Mouse (Mus musculus) C2C12 (cell line): ENCODE data around the gene Ppp4r2.

Experiments used
- CTCF ChIP-seq: IDR thresholded peaks from one replicate; pipeline ENCODE4 v1.5.1; 2011; ENCODE audit not compliant: control insufficient read depth, insufficient read depth, insufficient read length
- FOSL1 ChIP-seq: IDR thresholded peaks from one replicate; pipeline ENCODE4 v1.8.0; 2011; ENCODE audit warnings: mild to moderate bottlenecking, low read length; ENCODE audit not compliant: poor library complexity, insufficient read depth, severe bottlenecking
- MAX ChIP-seq: IDR thresholded peaks from one replicate; pipeline ENCODE4 v1.6.1; 2011; ENCODE audit warnings: mild to moderate bottlenecking, control low read depth
- MYOD1 ChIP-seq: IDR thresholded peaks from one replicate; pipeline ENCODE4 v1.6.1; 2011; ENCODE audit warnings: low read depth; ENCODE audit not compliant: control insufficient read depth, insufficient read length
- USF1 ChIP-seq: IDR thresholded peaks from one replicate; pipeline ENCODE4 v1.6.1; 2011; ENCODE audit warnings: low read depth, mild to moderate bottlenecking, control low read depth, moderate library complexity

- TF ChIP-seq USF1 (no peak), CTCF (no peak), MYOD1 (no peak), MAX (no peak), FOSL1 (no peak)
These were observed 25.7 kb upstream of the Ppp4r2 start for GRCm38 (mm10) chr6:100807746-100808145.
